Mouse (Mus musculus) stomach, embryonic 16.5 days (tissue): Measurements from ENCODE around the gene Mtg1. TPM values are rescaled to one million over a fixed set of nuclear protein-coding genes. Genes with fewer than 3 reads are reported as not detected.

Experiments
- ATAC-seq: fragments of 200-750 bp; cut with Nextera tagmentation; 2 replicates; pipeline ENCODE4 v1.8.0; 2017; ENCODE audit warnings: moderate number of reproducible peaks, moderate TSS enrichment; ENCODE audit not compliant: insufficient read depth, low FRiP score
- H3K27ac ChIP-seq: fragments of 300-500 bp; sonication (generic); 2 replicates; pipeline ENCODE4 v1.5.1; 2014; ENCODE audit warnings: low read length
- H3K27me3 ChIP-seq: fragments of 300-500 bp; sonication (generic); 2 replicates; pipeline ENCODE4 v1.6.1; 2014; ENCODE audit warnings: low read length, control low read depth, mixed read lengths; ENCODE audit not compliant: control insufficient read depth, insufficient read depth
- H3K36me3 ChIP-seq: fragments of 300-500 bp; sonication (generic); 2 replicates; pipeline ENCODE4 v1.6.1; 2014; ENCODE audit warnings: low read length; ENCODE audit not compliant: control insufficient read depth, insufficient read depth
- H3K4me1 ChIP-seq: fragments of 300-500 bp; sonication (generic); 2 replicates; pipeline ENCODE4 v1.6.1; 2014; ENCODE audit warnings: low read length, control low read depth, mixed read lengths; ENCODE audit not compliant: control insufficient read depth, insufficient read depth
- H3K4me2 ChIP-seq: fragments of 300-500 bp; sonication (generic); 2 replicates; pipeline ENCODE4 v1.6.1; 2014; ENCODE audit warnings: low read depth, low read length, mixed read lengths
- H3K4me3 ChIP-seq: fragments of 300-500 bp; sonication (generic); replicated peaks from 2 replicates; pipeline ENCODE4 v1.5.1; 2014; ENCODE audit warnings: mild to moderate bottlenecking, low read length
- H3K9ac ChIP-seq: fragments of 300-500 bp; sonication (generic); 2 replicates; pipeline ENCODE4 v1.6.1; 2014; ENCODE audit warnings: low read length
- H3K9me3 ChIP-seq: fragments of 300-500 bp; sonication (generic); replicated peaks from 2 replicates; pipeline ENCODE4 v1.6.1; 2016; ENCODE audit warnings: low read length, control low read depth; ENCODE audit not compliant: control insufficient read depth
- WGBS: fragments of 180-500 bp; shearing (Covaris S2); extraction: QIAGEN DNeasy Blood & Tissue Kit; methylation state at CpG from one replicate; pipeline ENCODE4 v1.1.7; 2014; 5-methylcytosine and 5-hydroxymethylcytosine counted together
- polyA plus RNA-seq: library from polyadenylated mRNA; unstranded; fragments of >200 nt; fragmentation: Nextera tagmentation; extraction: Ambion mirVana; gene quantifications from 2 replicates; pipeline ENCODE4 v1.2.1, GENCODE M21; 2015

The Mtg1 gene
- polyA plus RNA-seq, 1 experiment from 2014 or later = 20.2 TPM

- Histone ChIP-seq H3K9ac (no peak overlapping the region), H3K4me2 (no peak overlapping the region), H3K9me3 (no peaks in the 10 kb centered on the region), H3K4me1 (no peaks in the 10 kb centered on the region), H3K4me3 (no peak overlapping the region), H3K27ac (no peak overlapping the region), H3K36me3 (no peaks in the 10 kb centered on the region), H3K27me3 (no peaks in the 10 kb centered on the region)
- 85% methylated on average over 1 of the region's 1 CpGs for WGBS
- ATAC-seq = no peak
These were observed 53.1 kb downstream of the Mtg1 start for GRCm38 (mm10) chr7:140190435-140190834.

- WGBS = 47% methylated on average over 2 of the region's 2 CpGs
- Histone ChIP-seq H3K9me3 (no peaks in the 10 kb centered on the region), H3K4me1 (no peaks in the 10 kb centered on the region), H3K36me3 (no peaks in the 10 kb centered on the region), H3K9ac (no peak overlapping the region), H3K4me2 (no peak overlapping the region), H3K27me3 (no peaks in the 10 kb centered on the region), H3K4me3 (no peak overlapping the region), H3K27ac (no peak overlapping the region)
- no peak for ATAC-seq
These were observed 55.1 kb downstream of the Mtg1 start for GRCm38 (mm10) chr7:140192445-140192844.

GRCm38 (mm10) chr7:140192851-140193250 lies 55.5 kb downstream of the Mtg1 start:
- no peak overlapping the region for H3K4me3 ChIP-seq
- H3K9ac ChIP-seq = no peak overlapping the region
- H3K27ac ChIP-seq = no peak overlapping the region
- H3K36me3 ChIP-seq = no peaks in the 10 kb centered on the region
- ATAC-seq = no peak
- no peaks in the 10 kb centered on the region for H3K27me3 ChIP-seq
- no peaks in the 10 kb centered on the region for H3K9me3 ChIP-seq
- H3K4me1 ChIP-seq = no peaks in the 10 kb centered on the region
- 74% methylated on average over 2 of the region's 2 CpGs for WGBS
- no peak overlapping the region for H3K4me2 ChIP-seq

GRCm38 (mm10) chr7:140194031-140194430 lies 56.7 kb downstream of the Mtg1 start:
- Histone ChIP-seq H3K4me2 (no peak overlapping the region), H3K4me3 (no peak overlapping the region), H3K36me3 (no peaks in the 10 kb centered on the region), H3K9ac (no peak overlapping the region), H3K27ac (no peak overlapping the region), H3K27me3 (no peaks in the 10 kb centered on the region), H3K4me1 (no peaks in the 10 kb centered on the region), H3K9me3 (no peaks in the 10 kb centered on the region)
- no peak for ATAC-seq
- 81% methylated on average over 4 of the region's 4 CpGs for WGBS

- Histone ChIP-seq H3K9ac (no peak overlapping the region), H3K36me3 (no peaks in the 10 kb centered on the region), H3K9me3 (no peaks in the 10 kb centered on the region), H3K27ac (no peak overlapping the region), H3K4me2 (no peak overlapping the region), H3K4me3 (no peak overlapping the region), H3K27me3 (no peaks in the 10 kb centered on the region), H3K4me1 (no peaks in the 10 kb centered on the region)
- ATAC-seq = no peak
- WGBS = 74% methylated on average over 8 of the region's 8 CpGs
These were observed 58.6 kb downstream of the Mtg1 start for GRCm38 (mm10) chr7:140196002-140196401.

Other genes with a start within 250 kb of the Mtg1 start
- 0.19 and 0.22 TPM in 2 replicates for gene Kndc1, start 242.9 kb upstream of the Mtg1 start, polyA plus RNA-seq
- gene Utf1, start 193.8 kb upstream of the Mtg1 start, polyA plus RNA-seq = not detected in 2 replicates
- 0.24 and 0.34 TPM in 2 replicates for gene 6430531B16Rik, start 158.8 kb upstream of the Mtg1 start, polyA plus RNA-seq
- gene Adam8, start 145.0 kb upstream of the Mtg1 start, polyA plus RNA-seq = 3.0 and 4.1 TPM in 2 replicates
- gene Zfp511, start 101.2 kb upstream of the Mtg1 start, polyA plus RNA-seq = 34.1 and 35.0 TPM in 2 replicates
- 40.5 and 42.3 TPM in 2 replicates for gene Tubgcp2, start 100.9 kb upstream of the Mtg1 start, polyA plus RNA-seq
- gene Msx3, start 88.5 kb upstream of the Mtg1 start, polyA plus RNA-seq = 0.05 TPM in 1 of 2 replicates, not detected in the other
- gene Caly, start 55.0 kb upstream of the Mtg1 start, polyA plus RNA-seq = 3.7 and 5.6 TPM in 2 replicates
- gene Prap1, start 44.2 kb upstream of the Mtg1 start, polyA plus RNA-seq = 139 and 141 TPM in 2 replicates
- 37.0 and 38.7 TPM in 2 replicates for gene Fuom, start 35.1 kb upstream of the Mtg1 start, polyA plus RNA-seq
- 31.4 and 31.9 TPM in 2 replicates for gene Paox, start 21.8 kb upstream of the Mtg1 start, polyA plus RNA-seq
- gene Echs1, start 21.1 kb upstream of the Mtg1 start, polyA plus RNA-seq = 156 and 158 TPM in 2 replicates
- gene Sprn, start 17.3 kb downstream of the Mtg1 start, polyA plus RNA-seq = 0.96 and 1.1 TPM in 2 replicates
- gene Olfr522, start 27.2 kb downstream of the Mtg1 start, polyA plus RNA-seq = not detected in 2 replicates
- not detected in 2 replicates for gene Olfr523, start 35.7 kb downstream of the Mtg1 start, polyA plus RNA-seq
- not detected in 2 replicates for gene Olfr524, start 68.4 kb downstream of the Mtg1 start, polyA plus RNA-seq
- 0.10 and 0.15 TPM in 2 replicates for gene Cd163l1, start 80.7 kb downstream of the Mtg1 start, polyA plus RNA-seq
- not detected in 2 replicates for gene 5830411N06Rik, start 109.7 kb downstream of the Mtg1 start, polyA plus RNA-seq
- gene Olfr525, start 183.3 kb downstream of the Mtg1 start, polyA plus RNA-seq = not detected in 2 replicates
- gene Olfr527, start 196.5 kb downstream of the Mtg1 start, polyA plus RNA-seq = not detected in 2 replicates
- not detected in 2 replicates for gene Olfr60, start 224.1 kb downstream of the Mtg1 start, polyA plus RNA-seq
- not detected in 2 replicates for gene Olfr530, start 238.8 kb downstream of the Mtg1 start, polyA plus RNA-seq